Mouse (Mus musculus) kidney, adult 2 months (tissue): Measurements from ENCODE around the gene Csnk2a1.

Source experiments
- CTCF ChIP-seq: fragments of 200-500 bp; conservative IDR thresholded peaks from 2 replicates; pipeline ENCODE4 v1.5.1; 2011; ENCODE audit warnings: low read depth, mild to moderate bottlenecking, control low read depth, low read length, moderate library complexity, mixed read lengths; ENCODE audit not compliant: insufficient read depth, insufficient read length
- POLR2A ChIP-seq: fragments of 200-500 bp; IDR thresholded peaks from one replicate; pipeline ENCODE4 v1.6.1; 2011; ENCODE audit warnings: low read depth, low read length, control low read depth

- TF ChIP-seq POLR2A (no peak), CTCF (no peak)
These were observed 37.4 kb upstream of the Csnk2a1 start for GRCm38 (mm10) chr2:152189213-152189612.
